Mouse (Mus musculus) bone marrow macrophage, adult 2 months (primary cell): ENCODE data around the gene Itfg2. TPM values are rescaled to one million over a fixed set of nuclear protein-coding genes. Genes with fewer than 3 reads are reported as not detected.
A peak's percentile ranks its signal among the peaks of the same experiment; 100 is the strongest.

Experiments used
- H3K27ac ChIP-seq: 2 replicates; pipeline ENCODE4 v1.5.1; 2012; ENCODE audit warnings: low read depth, low read length; ENCODE audit not compliant: insufficient read depth
- H3K4me1 ChIP-seq: 2 replicates; pipeline ENCODE4 v1.6.1; 2012; ENCODE audit warnings: low read length; ENCODE audit not compliant: control insufficient read depth, insufficient read depth
- H3K4me3 ChIP-seq: 2 replicates; pipeline ENCODE4 v1.5.1; 2012; ENCODE audit warnings: mild to moderate bottlenecking, low read length, moderate library complexity; ENCODE audit not compliant: insufficient read depth
- CTCF ChIP-seq: IDR thresholded peaks from 2 replicates; pipeline ENCODE4 v1.5.1; 2012; ENCODE audit warnings: low read depth, mild to moderate bottlenecking, low read length, moderate library complexity
- POLR2A ChIP-seq: IDR thresholded peaks from 2 replicates; pipeline ENCODE4 v1.6.1; 2012; ENCODE audit warnings: mild to moderate bottlenecking, low read depth, low read length, borderline replicate concordance
- polyA plus RNA-seq: library from polyadenylated mRNA; stranded (reverse); fragments of >200 nt; gene quantifications from 2 replicates; pipeline ENCODE4 v1.2.4, GENCODE M21; 2012; ENCODE audit not compliant: missing spikeins, insufficient read depth, insufficient read length

Gene Itfg2
- polyA plus RNA-seq, 1 experiment: 5.5 TPM

DNA sequence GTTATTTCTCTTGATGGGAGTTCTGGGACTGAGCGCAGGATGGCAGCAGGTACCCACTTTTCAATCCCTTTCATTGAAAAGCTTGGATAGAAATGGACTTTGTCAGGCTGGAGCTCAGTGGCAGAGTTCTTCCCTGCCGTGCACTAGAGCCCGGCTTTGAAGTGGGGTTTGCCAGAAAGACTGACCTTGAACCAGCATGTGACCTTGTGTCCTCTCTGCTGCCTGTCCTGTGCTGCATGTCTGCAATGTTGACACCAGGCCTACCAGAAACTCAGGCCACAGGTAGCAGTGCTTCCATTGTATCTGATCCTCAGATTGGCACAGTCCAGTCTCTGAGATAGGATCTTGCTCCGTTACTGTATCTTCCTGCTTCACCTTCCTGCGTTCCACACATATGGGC, 54.7 kb downstream of the Itfg2 start:
- TF ChIP-seq CTCF: no peak
- TF ChIP-seq POLR2A: no peak
- Histone ChIP-seq H3K27ac (no peak overlapping the region), H3K4me1 (peaks cover 13% of the 10 kb centered on the region), H3K4me3 (no peak overlapping the region)

DNA sequence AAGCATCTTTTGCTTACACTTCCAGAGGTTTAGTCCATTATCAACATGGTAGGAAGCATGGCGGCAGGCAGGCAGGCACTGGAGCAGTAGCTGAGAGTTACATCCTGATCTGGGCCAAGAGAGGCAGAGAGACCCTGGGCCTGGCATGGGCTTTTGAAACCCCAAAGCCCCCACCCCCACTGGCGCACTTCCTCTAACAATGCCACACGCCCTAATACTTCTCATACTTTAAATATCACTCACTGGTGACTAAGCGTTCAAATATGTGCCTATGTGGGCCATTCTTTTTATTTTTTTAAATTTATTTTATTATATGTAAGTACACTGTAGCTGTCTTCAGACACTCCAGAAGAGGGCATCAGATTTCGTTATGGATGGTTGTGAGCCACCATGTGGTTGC, 58.3 kb downstream of the Itfg2 start:
- TF ChIP-seq CTCF (no peak), POLR2A (no peak)
- Histone ChIP-seq H3K27ac (no peak overlapping the region), H3K4me3 (no peak overlapping the region), H3K4me1 (peaks cover 23% of the 10 kb centered on the region)

DNA sequence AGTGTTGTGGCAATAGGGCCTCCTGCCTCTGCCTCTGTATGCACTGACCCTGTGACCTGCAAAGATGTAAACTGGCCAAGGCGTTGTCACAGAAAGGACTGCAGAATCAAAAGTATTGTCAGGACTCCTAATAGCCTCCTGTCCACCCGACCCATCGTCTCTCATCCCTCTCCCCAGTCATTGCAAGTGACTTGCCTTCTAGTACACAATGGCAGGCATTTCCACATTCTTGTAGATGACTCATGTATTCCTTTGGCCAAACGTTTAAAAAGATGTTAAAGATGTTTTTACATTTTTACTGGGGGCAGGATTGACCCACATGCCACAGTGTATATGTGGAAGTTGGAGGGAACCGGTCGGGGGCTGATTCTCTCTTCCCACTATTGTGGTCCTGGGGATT, 60.0 kb downstream of the Itfg2 start:
- Histone ChIP-seq H3K4me1 (peaks cover 30% of the 10 kb centered on the region), H3K27ac (no peak overlapping the region), H3K4me3 (no peak overlapping the region)
- TF ChIP-seq POLR2A (no peak), CTCF (no peak)

DNA sequence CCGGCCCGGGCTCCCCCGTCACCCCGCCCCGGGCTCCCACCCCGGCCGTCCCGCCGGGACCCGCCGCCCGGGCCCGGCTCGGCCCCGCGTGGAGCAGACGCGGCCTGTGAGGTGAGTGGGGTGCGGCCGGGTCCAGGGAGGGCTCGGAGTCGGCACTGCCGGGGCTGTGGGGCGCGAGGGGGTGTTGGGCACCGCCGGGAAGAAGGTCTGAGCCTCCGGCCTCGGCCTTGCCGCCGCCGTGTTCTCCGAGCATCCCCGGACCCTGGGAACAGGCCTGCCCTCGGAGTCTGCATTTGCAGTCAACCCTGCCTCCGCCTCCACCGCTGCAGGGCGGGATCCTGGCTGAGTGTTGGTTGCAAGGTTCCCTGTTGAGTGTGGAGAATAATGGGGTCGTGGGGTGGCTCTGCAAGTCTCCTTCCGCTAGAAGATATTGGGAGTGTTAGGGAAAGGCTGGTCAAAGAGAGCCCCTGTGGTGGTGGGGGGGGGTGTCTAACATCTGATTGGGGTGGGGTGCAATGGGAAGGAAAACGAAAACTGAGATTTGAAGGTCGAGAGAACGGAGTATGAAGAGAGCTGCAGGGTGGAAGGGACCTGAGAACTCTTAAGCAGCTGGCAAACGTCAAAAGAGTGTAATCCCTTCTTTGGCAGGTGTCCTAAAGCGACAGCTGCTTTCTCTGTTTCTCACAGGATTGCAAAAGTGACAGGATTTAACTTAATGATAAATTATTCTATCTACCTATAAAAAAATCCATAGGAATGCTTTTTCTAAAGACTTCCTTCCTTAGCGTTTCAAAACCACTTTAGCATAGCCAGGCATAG, 61.5 kb downstream of the Itfg2 start:
- Histone ChIP-seq H3K27ac (peak overlapping the region; percentile 54), H3K4me3 (peak overlapping the region; percentile 97), H3K4me1 (peaks cover 27% of the 10 kb centered on the region)
- no peak for TF ChIP-seq POLR2A
- no peak for TF ChIP-seq CTCF

DNA sequence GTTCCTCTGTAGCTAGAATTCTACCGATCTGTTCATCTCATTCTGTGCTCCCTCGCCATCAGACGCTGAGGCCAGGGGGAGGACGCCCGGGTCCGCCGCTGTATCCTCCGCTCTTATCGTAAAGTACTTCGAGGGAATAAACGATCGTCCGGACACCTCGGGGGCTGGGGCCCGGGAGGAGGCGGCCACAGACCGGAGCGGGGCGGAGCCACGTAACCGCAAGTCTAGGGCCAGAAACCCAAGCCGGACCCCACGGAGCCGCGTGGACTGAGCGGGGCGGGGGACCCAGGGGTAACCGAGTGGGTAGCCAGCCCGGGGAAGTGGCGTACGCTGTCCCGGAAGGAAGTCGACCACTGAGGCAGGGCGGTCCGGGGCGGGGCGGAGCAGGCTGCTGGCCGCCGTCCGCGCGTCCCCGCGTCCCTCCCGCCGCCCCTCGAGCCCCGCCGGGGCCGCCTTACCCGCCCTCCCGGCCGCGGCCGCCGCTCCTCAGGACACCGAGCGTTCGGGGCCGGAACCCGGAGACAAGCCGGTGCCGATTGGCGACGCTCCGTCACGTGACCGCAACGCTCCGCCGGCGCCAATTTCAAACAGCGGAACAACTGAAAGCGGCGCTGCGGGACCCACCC, 62.2 kb downstream of the Itfg2 start, which contains the start of the genes Rhno1 and Foxm1:
Gene Rhno1 (minus strand): TSS at position 531 of the 626 bp plus-strand sequence.
Gene Foxm1 (plus strand): TSS at position 587 of the 626 bp plus-strand sequence.
- Histone ChIP-seq H3K27ac (peak within 1 kb of the TSS; percentile 75), H3K4me3 (peak within 1 kb of the TSS; percentile 97), H3K4me1 (peaks cover 27% of the 10 kb centered on the region)
- TF ChIP-seq POLR2A: no peak
- TF ChIP-seq CTCF: no peak

DNA sequence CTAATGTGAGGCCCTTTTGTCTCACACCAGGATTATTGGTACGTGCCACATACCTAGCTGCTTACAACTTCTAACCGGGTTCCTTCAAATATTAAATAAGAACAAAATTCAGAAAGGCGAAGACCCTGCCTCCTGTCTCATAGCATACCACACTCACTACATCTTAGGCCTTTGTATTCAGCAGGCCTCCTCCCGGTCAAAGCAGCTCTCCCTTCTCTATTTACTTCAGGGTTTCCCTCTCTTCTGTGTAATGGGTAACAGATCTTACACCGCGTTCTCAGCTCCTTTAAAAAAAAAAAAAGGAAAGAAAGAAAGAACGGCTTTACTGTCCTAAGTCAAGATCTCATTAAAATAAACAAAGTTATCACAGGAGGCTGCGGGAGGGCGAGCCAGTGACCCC, 62.8 kb downstream of the Itfg2 start:
- no peak for TF ChIP-seq POLR2A
- TF ChIP-seq CTCF: no peak
- Histone ChIP-seq H3K27ac (peak overlapping the region; percentile 75), H3K4me3 (peak overlapping the region; percentile 97), H3K4me1 (peaks cover 27% of the 10 kb centered on the region)

Other genes with a start within 250 kb of the Itfg2 start
- not detected in 2 replicates for gene Tead4, start 124.1 kb downstream of the Itfg2 start, polyA plus RNA-seq
- gene Tulp3, start 69.1 kb downstream of the Itfg2 start, polyA plus RNA-seq: 3.9 and 5.2 TPM in 2 replicates
- 27.3 and 33.3 TPM in 2 replicates for gene Rhno1, start 62.0 kb downstream of the Itfg2 start, polyA plus RNA-seq
- 27.4 and 31.7 TPM in 2 replicates for gene Foxm1, start 62.0 kb downstream of the Itfg2 start, polyA plus RNA-seq
- not detected in 2 replicates for gene Tex52, start 49.5 kb downstream of the Itfg2 start, polyA plus RNA-seq
- gene Gm44596, start 49.4 kb downstream of the Itfg2 start, polyA plus RNA-seq: not detected in 2 replicates
- gene Nrip2, start 25.6 kb downstream of the Itfg2 start, polyA plus RNA-seq: not detected in 2 replicates
- 28.9 and 32.7 TPM in 2 replicates for gene Fkbp4, start 13.7 kb upstream of the Itfg2 start, polyA plus RNA-seq
- not detected in 2 replicates for gene Pzp, start 101.8 kb upstream of the Itfg2 start, polyA plus RNA-seq
- 0.84 TPM in 1 of 2 replicates, not detected in the other for gene A2ml1, start 156.7 kb upstream of the Itfg2 start, polyA plus RNA-seq
- gene Klrb1a, start 198.6 kb upstream of the Itfg2 start, polyA plus RNA-seq: not detected in 2 replicates
- gene Clec2h, start 237.5 kb upstream of the Itfg2 start, polyA plus RNA-seq: not detected in 2 replicates